Mouse (Mus musculus): Measurements from ENCODE around the gene Fgf15. TPM values are rescaled to one million over a fixed set of nuclear protein-coding genes. Genes with fewer than 3 reads are reported as not detected.

Gene Fgf15
- total RNA-seq (2021) = not detected

- intact Hi-C loops (cut with DNase I) = loop anchor here (5.0 kb wide), 1 partner anchor 114 kb away; no protein-coding TSS in a partner anchor
These were observed at the start of gene Fgf15 for GRCm38 (mm10) chr7:144896294-144897218. Gene Fgf15 (plus strand): TSS chr7:144896531.

GRCm38 (mm10) chr7:144847067-144847466 is 49.3 kb upstream of the Fgf15 start, which contains the start of gene Fgf4:
Gene Fgf4 (plus strand): TSS chr7:144847367.
- intact Hi-C loops (cut with DNase I) = no loop called here
- no peak for DNase-seq

More at GRCm38 (mm10) chr7:144896294-144897218, at the start of gene Fgf15:
- no peak for DNase-seq

GRCm38 (mm10) chr7:144851321-144851720 is 45.0 kb upstream of the Fgf15 start:
- intact Hi-C loops (cut with DNase I) = no loop called here
- no peak for DNase-seq

- DNase-seq = no peak
- intact Hi-C loops (cut with DNase I) = no loop called here
These were observed 41.4 kb upstream of the Fgf15 start for GRCm38 (mm10) chr7:144854966-144855365.

- intact Hi-C loops (cut with DNase I) = no loop called here
- no peak for DNase-seq
These were observed 39.2 kb upstream of the Fgf15 start for GRCm38 (mm10) chr7:144857158-144857557.

- intact Hi-C loops (cut with DNase I) = no loop called here
- no peak for DNase-seq
These were observed 38.4 kb upstream of the Fgf15 start for GRCm38 (mm10) chr7:144857826-144858342.

- intact Hi-C loops (cut with DNase I) = no loop called here
- DNase-seq = no peak
These were observed 37.6 kb upstream of the Fgf15 start for GRCm38 (mm10) chr7:144858702-144859101.

GRCm38 (mm10) chr7:144861056-144861768 is 35.1 kb upstream of the Fgf15 start:
- intact Hi-C loops (cut with DNase I) = no loop called here

GRCm38 (mm10) chr7:144861769-144862070 is 34.6 kb upstream of the Fgf15 start:
- intact Hi-C loops (cut with DNase I) = no loop called here

More at GRCm38 (mm10) chr7:144861056-144861768, 35.1 kb upstream of the Fgf15 start:
- no peak for DNase-seq

GRCm38 (mm10) chr7:144862126-144862525 is 34.2 kb upstream of the Fgf15 start:
- DNase-seq = no peak
- intact Hi-C loops (cut with DNase I) = no loop called here

More at GRCm38 (mm10) chr7:144861769-144862070, 34.6 kb upstream of the Fgf15 start:
- no peak for DNase-seq

GRCm38 (mm10) chr7:144862712-144863111 is 33.6 kb upstream of the Fgf15 start:
- no peak for DNase-seq
- intact Hi-C loops (cut with DNase I) = no loop called here

GRCm38 (mm10) chr7:144863196-144863595 is 33.1 kb upstream of the Fgf15 start:
- DNase-seq = no peak
- intact Hi-C loops (cut with DNase I) = no loop called here

GRCm38 (mm10) chr7:144864160-144864670 is 32.1 kb upstream of the Fgf15 start:
- intact Hi-C loops (cut with DNase I) = no loop called here

GRCm38 (mm10) chr7:144867161-144867560 is 29.2 kb upstream of the Fgf15 start:
- DNase-seq = no peak
- intact Hi-C loops (cut with DNase I) = no loop called here

More at GRCm38 (mm10) chr7:144864160-144864670, 32.1 kb upstream of the Fgf15 start:
- DNase-seq = no peak

GRCm38 (mm10) chr7:144867602-144868001 is 28.7 kb upstream of the Fgf15 start:
- DNase-seq = no peak
- intact Hi-C loops (cut with DNase I) = no loop called here

GRCm38 (mm10) chr7:144872420-144872819 is 23.9 kb upstream of the Fgf15 start:
- intact Hi-C loops (cut with DNase I) = no loop called here
- no peak for DNase-seq

GRCm38 (mm10) chr7:144873160-144873559 is 23.2 kb upstream of the Fgf15 start:
- no peak for DNase-seq
- intact Hi-C loops (cut with DNase I) = no loop called here

GRCm38 (mm10) chr7:144874226-144874625 is 22.1 kb upstream of the Fgf15 start:
- intact Hi-C loops (cut with DNase I) = no loop called here

GRCm38 (mm10) chr7:144878401-144878800 is 17.9 kb upstream of the Fgf15 start:
- no peak for DNase-seq
- intact Hi-C loops (cut with DNase I) = no loop called here

More at GRCm38 (mm10) chr7:144874226-144874625, 22.1 kb upstream of the Fgf15 start:
- DNase-seq = no peak

- intact Hi-C loops (cut with DNase I) = no loop called here
- no peak for DNase-seq
These were observed 13.2 kb upstream of the Fgf15 start for GRCm38 (mm10) chr7:144883106-144883505.

GRCm38 (mm10) chr7:144887672-144888071 is 8.7 kb upstream of the Fgf15 start:
- no peak for DNase-seq
- intact Hi-C loops (cut with DNase I) = no loop called here
